Mouse (Mus musculus) liver, embryonic 11.5 days (tissue): ENCODE measurements around the gene Fam71e2. TPM values are rescaled to one million over a fixed set of nuclear protein-coding genes. Genes with fewer than 3 reads are reported as not detected.
"Not testable (repeated sequence)": the region's sequence is repeated elsewhere in the genome, so short reads cannot be mapped to it uniquely, and the experiment has no call there.

Experiments
- ATAC-seq: fragments of 200-750 bp; cut with Nextera tagmentation; replicated peaks from 2 replicates; pipeline ENCODE4 v1.8.0; 2017; ENCODE audit warnings: moderate number of reproducible peaks, mild to moderate bottlenecking, moderate TSS enrichment, moderate library complexity; ENCODE audit not compliant: low FRiP score
- DNase-seq: peaks from one replicate; pipeline ENCODE4 v3.0.0-alpha.2; 2017; ENCODE audit warnings: low spot score
- H3K27ac ChIP-seq: fragments of 300-500 bp; sonication (generic); 2 replicates; pipeline ENCODE4 v1.5.1; 2014; ENCODE audit warnings: mild to moderate bottlenecking, low read depth, low read length, control low read depth
- H3K27me3 ChIP-seq: fragments of 300-500 bp; sonication (generic); replicated peaks from 2 replicates; pipeline ENCODE4 v1.6.1; 2014; ENCODE audit warnings: low read length, mixed read lengths; ENCODE audit not compliant: control insufficient read depth, insufficient read depth
- H3K36me3 ChIP-seq: fragments of 300-500 bp; sonication (generic); 2 replicates; pipeline ENCODE4 v1.6.1; 2014; ENCODE audit warnings: mild to moderate bottlenecking, low read length, moderate library complexity, mixed read lengths; ENCODE audit not compliant: control insufficient read depth, insufficient read depth
- H3K4me1 ChIP-seq: fragments of 300-500 bp; sonication (generic); replicated peaks from 2 replicates; pipeline ENCODE4 v1.6.1; 2014; ENCODE audit warnings: low read length, mixed read lengths; ENCODE audit not compliant: control insufficient read depth, insufficient read depth
- H3K4me2 ChIP-seq: fragments of 300-500 bp; sonication (generic); 2 replicates; pipeline ENCODE4 v1.6.1; 2014; ENCODE audit warnings: mild to moderate bottlenecking, control low read depth, moderate library complexity
- H3K4me3 ChIP-seq: fragments of 300-500 bp; sonication (generic); 2 replicates; pipeline ENCODE4 v1.5.1; 2014; ENCODE audit warnings: low read depth, low read length, control low read depth
- H3K9ac ChIP-seq: fragments of 300-500 bp; sonication (generic); 2 replicates; pipeline ENCODE4 v1.6.1; 2014; ENCODE audit warnings: low read depth, low read length, control low read depth
- H3K9me3 ChIP-seq: fragments of 300-500 bp; sonication (generic); 2 replicates; pipeline ENCODE4 v1.6.1; 2016; ENCODE audit warnings: low read length, inconsistent platforms, mixed read lengths; ENCODE audit not compliant: control insufficient read depth
- whole genome bisulfite sequencing: fragments of 180-500 bp; shearing (Covaris S2); extraction: QIAGEN DNeasy Blood & Tissue Kit; methylation state at CpG from one replicate; pipeline ENCODE4 v1.1.7; 2014; 5-methylcytosine and 5-hydroxymethylcytosine counted together
- polyA plus RNA-seq: library from polyadenylated mRNA; unstranded; fragments of >200 nt; fragmentation: Nextera tagmentation; extraction: Ambion mirVana; gene quantifications from 2 replicates; pipeline ENCODE4 v1.2.1, GENCODE M21; 2014

The Fam71e2 gene
- polyA plus RNA-seq, 1 experiment from 2014 or later, result not detected

- H3K4me2 ChIP-seq, result no peak overlapping the region
- no peak overlapping the region for H3K9ac ChIP-seq
- H3K4me1 ChIP-seq, result peaks cover 11% of the 10 kb centered on the region
- no peaks in the 10 kb centered on the region for H3K27me3 ChIP-seq
- no peak for DNase-seq
- no peak; the same call in 1 of the 2 replicates for ATAC-seq
- H3K27ac ChIP-seq, result no peak overlapping the region
- 72% methylated on average over 7 of the region's 7 CpGs for WGBS
- peaks cover 31% of the 10 kb centered on the region for H3K36me3 ChIP-seq
- H3K9me3 ChIP-seq, result no peaks in the 10 kb centered on the region
- no peak overlapping the region for H3K4me3 ChIP-seq
Measured at GRCm38 (mm10) chr7:4795767-4796433, 24.8 kb upstream of the Fam71e2 start.

DNA sequence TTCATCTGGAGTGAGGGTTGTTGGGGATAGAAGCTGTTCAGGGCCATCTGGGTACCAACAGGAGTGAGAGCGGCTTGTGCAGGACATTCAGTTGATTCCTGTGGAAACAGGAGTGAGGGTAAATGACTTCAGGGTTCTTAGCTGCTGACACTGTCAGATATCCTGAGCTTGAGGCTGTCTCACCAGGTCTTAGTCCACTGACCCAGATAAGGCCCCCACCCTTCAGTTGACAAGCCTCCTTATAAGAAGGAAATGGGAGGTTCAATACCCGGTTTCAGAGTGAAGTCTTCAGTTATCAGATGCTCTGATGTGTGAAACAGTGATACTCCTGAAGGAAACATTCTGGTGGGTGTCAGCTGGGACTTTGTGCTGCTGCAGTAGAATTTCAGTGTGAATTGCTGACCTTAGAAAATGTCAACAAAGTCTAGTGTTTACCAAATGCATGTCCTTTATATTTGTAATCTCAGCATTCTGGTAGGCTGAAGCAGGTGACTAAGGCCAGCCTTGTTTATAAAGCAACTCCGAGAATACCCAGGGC lies 23.6 kb upstream of the Fam71e2 start:
- Histone ChIP-seq H3K9ac (peak overlapping the region; percentile 100), H3K36me3 (peaks cover 31% of the 10 kb centered on the region), H3K4me1 (peaks cover 13% of the 10 kb centered on the region), H3K9me3 (no peaks in the 10 kb centered on the region), H3K27me3 (no peaks in the 10 kb centered on the region), H3K27ac (peak overlapping the region; percentile 96), H3K4me3 (peak overlapping the region; percentile 93), H3K4me2 (peak overlapping the region; percentile 97)
- WGBS, result 57% methylated on average over 3 of the region's 3 CpGs
- DNase-seq (no peak), ATAC-seq (0 out of 2 replicates have a peak, but pooled peaks have one; percentile 13)

GRCm38 (mm10) chr7:4793674-4794073 lies 22.6 kb upstream of the Fam71e2 start:
- Histone ChIP-seq H3K9ac (peak overlapping the region; percentile 100), H3K27me3 (no peaks in the 10 kb centered on the region), H3K4me3 (peak overlapping the region; percentile 93), H3K9me3 (no peaks in the 10 kb centered on the region), H3K27ac (peak overlapping the region; percentile 96), H3K36me3 (peaks cover 31% of the 10 kb centered on the region), H3K4me2 (peak overlapping the region; percentile 97), H3K4me1 (peaks cover 13% of the 10 kb centered on the region)
- no peak for DNase-seq
- no peak for ATAC-seq
- WGBS, result 21% methylated on average over 4 of the region's 4 CpGs

GRCm38 (mm10) chr7:4793248-4793647 lies 22.1 kb upstream of the Fam71e2 start:
- under 1% methylated on average over 31 of the region's 31 CpGs for WGBS
- H3K9me3 ChIP-seq, ATAC-seq, H3K27me3 ChIP-seq, DNase-seq: not testable (repeated sequence)
- H3K4me3 ChIP-seq, result peak overlapping the region; percentile 93
- H3K36me3 ChIP-seq, result peaks cover 31% of the 10 kb centered on the region
- H3K4me1 ChIP-seq, result peaks cover 13% of the 10 kb centered on the region
- peak overlapping the region; percentile 96 for H3K27ac ChIP-seq
- H3K9ac ChIP-seq, result peak overlapping the region; percentile 100
- H3K4me2 ChIP-seq, result peak overlapping the region; percentile 97

GRCm38 (mm10) chr7:4792278-4793212 lies 21.4 kb upstream of the Fam71e2 start, which contains the start of gene Rpl28:
Gene Rpl28 (plus strand): TSS chr7:4792874.
- peak within 1 kb of the TSS; percentile 93 for H3K4me3 ChIP-seq
- H3K9ac ChIP-seq, result peak within 1 kb of the TSS; percentile 100
- H3K27ac ChIP-seq, result peak within 1 kb of the TSS; percentile 97
- DNase-seq, result peak; percentile 94
- 1% methylated on average over 53 of the region's 54 CpGs for WGBS
- H3K27me3 ChIP-seq, result no peaks in the 10 kb centered on the region
- peaks cover 18% of the 10 kb centered on the region for H3K4me1 ChIP-seq
- ATAC-seq, result peak; percentile 81
- peaks cover 31% of the 10 kb centered on the region for H3K36me3 ChIP-seq
- no peaks in the 10 kb centered on the region for H3K9me3 ChIP-seq
- peak within 1 kb of the TSS; percentile 97 for H3K4me2 ChIP-seq

GRCm38 (mm10) chr7:4789436-4789935 lies 18.4 kb upstream of the Fam71e2 start, which contains the start of gene Tmem238:
Gene Tmem238 (minus strand): TSS chr7:4789656.
- 8% methylated on average over 36 of the region's 40 CpGs for WGBS
- peak within 1 kb of the TSS; percentile 78 for H3K27ac ChIP-seq
- no peak for DNase-seq
- no peaks in the 10 kb centered on the region for H3K27me3 ChIP-seq
- no peaks in the 10 kb centered on the region for H3K9me3 ChIP-seq
- peak within 1 kb of the TSS; percentile 67 for H3K4me3 ChIP-seq
- peaks cover 16% of the 10 kb centered on the region for H3K4me1 ChIP-seq
- peak within 1 kb of the TSS; percentile 87 for H3K9ac ChIP-seq
- peak within 1 kb of the TSS; percentile 80 for H3K4me2 ChIP-seq
- peaks cover 9% of the 10 kb centered on the region for H3K36me3 ChIP-seq
- peak; percentile 32 for ATAC-seq

DNA sequence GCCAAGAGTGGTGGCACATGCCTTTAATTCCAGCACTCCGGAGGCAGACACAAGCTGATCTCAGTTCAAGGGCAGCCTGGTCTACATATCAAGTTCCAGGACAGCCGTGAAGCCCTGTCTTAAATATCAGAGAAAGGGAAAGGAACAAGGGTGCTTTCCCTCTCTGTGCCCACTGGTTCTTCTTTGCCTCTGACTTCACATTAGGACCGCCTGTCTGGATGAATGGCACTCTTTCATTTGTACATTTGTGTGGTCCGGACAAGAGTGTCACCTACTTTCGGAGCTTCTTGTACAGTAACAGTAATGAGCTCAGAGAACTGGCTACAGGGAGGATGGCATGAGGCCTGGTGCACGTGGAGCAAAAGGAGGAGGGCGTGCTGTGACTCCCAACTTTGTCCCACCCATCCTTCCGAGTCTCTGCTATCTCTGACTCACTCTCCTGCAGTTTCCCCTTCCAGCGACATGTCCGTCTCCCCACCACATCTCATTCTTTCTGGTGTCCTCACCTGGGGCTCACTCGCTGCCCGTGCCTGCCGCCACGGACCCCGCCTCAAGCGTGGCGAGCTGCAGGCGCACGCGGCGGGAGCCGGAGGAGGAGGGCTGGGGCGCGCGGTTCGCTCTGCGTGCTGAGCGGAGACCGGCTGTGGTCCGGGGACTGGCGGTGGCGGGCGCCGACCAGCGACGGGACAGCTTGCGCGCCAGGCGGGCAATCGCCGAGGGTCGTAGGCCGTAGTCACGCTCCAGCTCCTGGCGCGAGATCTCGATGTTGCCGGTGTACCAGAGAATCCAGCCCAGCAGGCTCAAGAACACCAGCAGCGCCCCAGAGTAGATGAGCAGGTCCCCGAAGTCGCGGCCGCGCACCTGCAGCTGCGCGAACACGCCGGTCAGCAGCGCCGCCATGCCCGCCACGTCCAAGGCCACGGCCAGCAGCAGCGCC lies 17.7 kb upstream of the Fam71e2 start:
- peak; percentile 80 for DNase-seq
- 1% methylated on average over 63 of the region's 64 CpGs for WGBS
- Histone ChIP-seq H3K36me3 (peaks cover 3% of the 10 kb centered on the region), H3K9me3 (no peaks in the 10 kb centered on the region), H3K4me3 (peak overlapping the region; percentile 67), H3K9ac (peak overlapping the region; percentile 87), H3K4me2 (peak overlapping the region; percentile 80), H3K4me1 (peaks cover 14% of the 10 kb centered on the region), H3K27me3 (no peaks in the 10 kb centered on the region), H3K27ac (peak overlapping the region; percentile 78)
- ATAC-seq, result peak; percentile 59
